Mouse (Mus musculus) frontal cortex, postnatal 25 days (tissue): ENCODE measurements at regions not wholly inside any gene's neighbourhood (a gene's known extent, or its start where the extent isn't known, plus 50 kb on each side); places are given as distances from the start of the nearest gene placed in this dataset.
"Not testable (repeated sequence)": the region's sequence is repeated elsewhere in the genome, so short reads cannot be mapped to it uniquely, and the experiment has no call there.

Experiments
- DNase-seq, 2 experiments: peaks; one replicate each; pipeline ENCODE4 v3.0.0; 2022; ENCODE audit warnings: low spot score in 2 of 2

GRCm38 (mm10) chr4:81519151-81519550 is 76.5 kb upstream of the Mpdz start:
- DNase-seq = not testable (repeated sequence)

- no peak for DNase-seq
Observed at GRCm38 (mm10) chr4:81514547-81514946, 71.9 kb upstream of the Mpdz start.

- no peak for DNase-seq
Observed at GRCm38 (mm10) chr4:81512396-81512795, 69.8 kb upstream of the Mpdz start.

- DNase-seq = no peak
Observed at GRCm38 (mm10) chr4:81508776-81509175, 66.2 kb upstream of the Mpdz start.

GRCm38 (mm10) chr4:81506841-81507240 is 64.2 kb upstream of the Mpdz start:
- DNase-seq = no peak

- DNase-seq = no peak
Observed at GRCm38 (mm10) chr4:81506306-81506705, 63.7 kb upstream of the Mpdz start.

DNA sequence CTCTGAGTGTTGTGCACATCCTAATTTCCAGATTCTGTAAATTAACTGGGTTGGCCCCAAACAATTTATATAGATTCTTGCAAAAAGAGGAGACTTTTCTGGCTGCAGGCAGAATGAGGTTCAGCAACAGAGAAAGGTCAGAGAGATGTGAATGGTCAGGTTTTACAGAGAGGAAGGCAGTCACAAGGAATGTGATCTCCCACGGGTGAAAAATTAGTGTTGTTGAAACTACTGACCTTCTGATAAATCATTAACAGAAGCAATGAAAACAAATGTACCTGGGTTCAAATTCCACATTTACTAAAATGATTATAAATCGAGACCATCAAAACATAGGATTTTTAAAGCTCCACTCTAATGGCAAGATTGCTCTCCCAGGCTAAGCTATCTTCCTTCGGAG is 62.5 kb upstream of the Mpdz start:
- DNase-seq = no peak

GRCm38 (mm10) chr4:81503941-81504340 is 61.3 kb upstream of the Mpdz start:
- no peak for DNase-seq

- DNase-seq = no peak
Observed at GRCm38 (mm10) chr4:81501802-81502201, 59.2 kb upstream of the Mpdz start.

DNA sequence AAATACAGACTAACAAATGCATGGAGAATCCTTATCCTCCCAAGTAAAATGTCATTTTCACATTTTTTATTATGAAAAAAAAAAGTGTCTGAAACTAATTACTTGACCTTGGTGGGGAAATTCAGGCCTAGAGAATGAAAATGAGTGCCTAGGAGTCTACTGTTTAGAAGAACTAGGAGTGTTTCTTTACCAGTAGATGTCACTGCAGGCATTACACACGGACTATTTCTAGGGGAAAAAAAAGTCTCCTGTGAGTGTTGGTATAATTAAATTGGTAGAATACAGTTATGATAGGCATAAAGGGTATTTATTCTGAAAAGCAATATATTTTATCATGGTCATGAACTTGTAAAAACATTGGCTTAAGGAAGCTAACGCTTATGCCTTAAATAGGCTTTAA is 55.5 kb upstream of the Mpdz start:
- DNase-seq = no peak

DNA sequence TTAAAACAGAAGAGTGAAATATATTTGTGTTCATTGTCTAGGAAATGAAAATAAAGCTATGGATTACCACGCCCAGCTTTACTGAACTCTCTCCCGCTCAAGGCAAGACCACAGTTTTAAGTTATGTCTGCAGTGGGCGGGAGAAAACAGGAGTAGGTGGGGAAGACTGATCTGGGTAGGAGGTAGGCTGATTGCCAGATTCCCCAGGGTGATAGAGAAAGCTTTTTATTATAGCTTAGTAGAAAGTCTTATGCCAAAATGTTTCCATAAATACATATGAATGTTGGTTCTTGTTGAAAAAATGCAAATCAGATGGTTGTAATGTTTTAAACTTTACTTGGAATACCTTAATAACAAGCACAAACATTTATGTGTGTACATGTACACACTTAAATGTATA is 50.2 kb upstream of the Mpdz start:
- no peak for DNase-seq
